Comparison of ENCODE assay signal across 18 mouse cellular contexts in the genomic region with DNA sequence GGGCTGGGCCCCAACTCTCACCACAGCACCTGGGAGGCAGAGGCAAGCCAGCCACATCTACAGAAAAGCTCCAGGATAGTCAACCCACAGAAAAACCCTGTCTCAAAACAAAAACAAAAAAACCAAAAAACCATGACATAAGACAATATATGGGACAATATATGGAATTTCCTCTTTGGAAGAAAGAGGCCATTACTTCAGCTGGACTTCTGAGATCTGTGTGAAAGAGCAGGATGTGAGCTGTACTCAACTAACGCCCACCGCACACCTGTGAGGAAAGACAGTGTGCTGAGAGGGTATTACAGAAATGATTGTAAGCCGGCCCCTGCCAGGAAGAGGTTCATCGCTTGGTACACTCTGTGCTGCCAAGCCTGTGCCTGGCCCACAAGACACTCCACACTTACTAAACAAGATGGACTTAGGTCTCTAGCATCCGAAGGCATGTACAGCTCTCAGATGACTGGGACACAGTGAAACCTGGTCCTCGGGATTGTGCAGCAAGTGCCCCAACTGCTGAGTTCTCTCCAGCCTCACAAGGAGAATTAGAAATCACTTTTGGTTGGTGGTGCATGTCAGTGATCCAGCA. TPM values are rescaled to one million over a fixed set of nuclear protein-coding genes. Genes with fewer than 3 reads are reported as not detected.
DNase-seq lines count a peak whose midpoint lies in the region; ATAC-seq and TF ChIP-seq lines count a peak whose summit lies in the region.
"Had no signal": no experiment of that assay in that cellular context is flagged by ENCODE, and none has a peak within 500 bp of the region (broad histone marks: within the 10 kb centered on the region; RNA-seq: fewer than 3 reads in every experiment).

No protein-coding gene starts in this region.

- DNase-seq in gastrocnemius, adult 2 months: peak; percentile 73
- no peak for DNase-seq in gastrocnemius, postnatal 10 days
- peak; percentile 61 for DNase-seq in liver, adult 2 months (ENCODE audit: extremely low read depth, low read depth, low spot score)
- DNase-seq in liver, postnatal 0 days: no peak
- DNase-seq in fat pad, adult 2 months (ENCODE audit: extremely low read depth, low read depth, low spot score): peak; percentile 96
- DNase-seq in thymus, postnatal 14 days: peak; percentile 67
- DNase-seq in embryo, embryonic 9.5 days (ENCODE audit: extremely low spot score): no peak
- no peak for DNase-seq in left cerebral cortex, adult 8-10 months (ENCODE audit: low spot score in 2 of 2)
- DNase-seq: adrenal gland, adult 2 months; cerebellum, adult 18-20 months; heart, adult 18-20 months; lung, adult 2 months had no signal

- no peaks in the 10 kb centered on the region for H3K9me3 ChIP-seq in liver, postnatal 0 days (ENCODE audit: low read length)
- H3K9me3 ChIP-seq: forebrain, embryonic 12.5 days; hindbrain, embryonic 15.5 days; limb, embryonic 13.5 days; midbrain, embryonic 13.5 days had no signal

- H3K4me2 ChIP-seq in liver, postnatal 0 days (ENCODE audit: low read depth, low read length): no peak overlapping the region
- H3K4me2 ChIP-seq: forebrain, embryonic 12.5 days; hindbrain, embryonic 15.5 days; limb, embryonic 13.5 days; midbrain, embryonic 13.5 days had no signal

- TF ChIP-seq CTCF in gastrocnemius, adult 2 months (IDR thresholded peaks at IDR 0.05): no peak
- TF ChIP-seq CTCF in liver, adult 2 months (IDR thresholded peaks at IDR 0.05; ENCODE audit: low read depth, low read length): no peak
- TF ChIP-seq CTCF in liver, postnatal 0 days (IDR thresholded peaks at IDR 0.05; ENCODE audit: low read depth): no peak

- H3K27me3 ChIP-seq in liver, adult 2 months (ENCODE audit: control insufficient read depth, insufficient read depth, low read length): no peaks in the 10 kb centered on the region
- H3K27me3 ChIP-seq in liver, postnatal 0 days (ENCODE audit: insufficient read depth, low read length): no peaks in the 10 kb centered on the region
- H3K27me3 ChIP-seq: forebrain, embryonic 12.5 days; hindbrain, embryonic 15.5 days; limb, embryonic 13.5 days; midbrain, embryonic 13.5 days had no signal

- H3K4me3 ChIP-seq in gastrocnemius, adult 2 months: no peak overlapping the region
- no peak overlapping the region for H3K4me3 ChIP-seq in liver, adult 2 months (ENCODE audit: insufficient read depth, low read depth, low read length)
- no peak overlapping the region for H3K4me3 ChIP-seq in liver, postnatal 0 days (ENCODE audit: low read depth, low read length)
- H3K4me3 ChIP-seq: forebrain, embryonic 12.5 days; hindbrain, embryonic 15.5 days; left cerebral cortex, adult 2 months; limb, embryonic 13.5 days; midbrain, embryonic 13.5 days; myocyte had no signal

- no peaks in the 10 kb centered on the region for H3K36me3 ChIP-seq in liver, adult 2 months (ENCODE audit: control insufficient read depth, insufficient read depth, low read length)
- no peaks in the 10 kb centered on the region for H3K36me3 ChIP-seq in liver, postnatal 0 days (replicated peaks; ENCODE audit: insufficient read depth, low read length)
- H3K36me3 ChIP-seq: forebrain, embryonic 12.5 days; hindbrain, embryonic 15.5 days; limb, embryonic 13.5 days; midbrain, embryonic 13.5 days had no signal

- intact Hi-C loops in gastrocnemius, adult 2 months (cut with DNase I): no loop called here

- TF ChIP-seq EP300 in liver, postnatal 0 days (IDR thresholded peaks at IDR 0.05; ENCODE audit: low read depth): no peak

- WGBS in liver, adult 2 months: 30% methylated on average over 6 of the region's 6 CpGs
- 77% methylated on average over 6 of the region's 6 CpGs for WGBS in liver, postnatal 0 days (ENCODE audit: insufficient replicate concordance)

- H3K9ac ChIP-seq in liver, adult 2 months (ENCODE audit: low read depth, low read length): no peak overlapping the region
- H3K9ac ChIP-seq in liver, postnatal 0 days (replicated peaks): no peak overlapping the region
- H3K9ac ChIP-seq: forebrain, embryonic 12.5 days; hindbrain, embryonic 15.5 days; limb, embryonic 13.5 days; midbrain, embryonic 13.5 days had no signal

- peaks cover 12% of the 10 kb centered on the region for H3K4me1 ChIP-seq in liver, adult 2 months (ENCODE audit: control insufficient read depth, insufficient read depth, low read length)
- peaks cover 34% of the 10 kb centered on the region for H3K4me1 ChIP-seq in liver, postnatal 0 days (ENCODE audit: insufficient read depth)

- no peaks in the 10 kb centered on the region for H3K79me2 ChIP-seq in liver, adult 2 months (ENCODE audit: control insufficient read depth, insufficient read depth, low read length)

- no peak for TF ChIP-seq POLR2A in liver, adult 2 months (IDR thresholded peaks at IDR 0.05; ENCODE audit: extremely low read depth, insufficient read depth, low read length)

- peak overlapping the region; percentile 94 for H3K27ac ChIP-seq in gastrocnemius, adult 2 months
- peak overlapping the region; percentile 52 for H3K27ac ChIP-seq in liver, adult 2 months (replicated peaks; ENCODE audit: insufficient read depth, low read depth, low read length)
- H3K27ac ChIP-seq in liver, postnatal 0 days (ENCODE audit: low read depth): no peak overlapping the region
- H3K27ac ChIP-seq: forebrain, embryonic 12.5 days; hindbrain, embryonic 15.5 days; left cerebral cortex, adult 2 months; limb, embryonic 13.5 days; midbrain, embryonic 13.5 days had no signal

- no peak for ATAC-seq in liver, postnatal 0 days
- ATAC-seq: midbrain, embryonic 13.5 days had no signal

RNA-seq across cellular contexts. Expression of a gene that starts 28.9 kb away (rescaled TPM):
- 1 to 10 TPM; 6.9 to 8.5 TPM for total RNA-seq in gastrocnemius, adult 2 months (2021)
- 1 to 10 TPM; 3.5 to 3.7 TPM for total RNA-seq in gastrocnemius, postnatal 10 days (2021)
- 2.6 and 4.3 TPM in 2 replicates for total RNA-seq in liver, adult 2 months (2014; rRNA removed)
- polyA plus RNA-seq in liver, adult 2 months (2012; rRNA removed): 1.7 and 2.0 TPM in 2 replicates
- polyA plus RNA-seq in liver, postnatal 0 days (2015; fragmentation: Nextera tagmentation; extraction: Ambion mirVana): 4.3 and 4.4 TPM in 2 replicates
- 1 to 10 TPM; 3.8 to 4.8 (median 3.9) TPM for total RNA-seq in left cerebral cortex, adult 8-10 months (2022)

RNA-seq across cellular contexts. Expression of a gene that starts 29.1 kb away (rescaled TPM):
- total RNA-seq in gastrocnemius, adult 2 months (2021): 10 to 100 TPM; 21.1 to 22.3 TPM
- 10 to 100 TPM; 36.8 to 43.3 TPM for total RNA-seq in gastrocnemius, postnatal 10 days (2021)
- 14.4 TPM in 2 replicates for total RNA-seq in liver, adult 2 months (2014; rRNA removed)
- 6.2 and 6.3 TPM in 2 replicates for polyA plus RNA-seq in liver, adult 2 months (2012; rRNA removed)
- 20.6 and 23.6 TPM in 2 replicates for polyA plus RNA-seq in liver, postnatal 0 days (2015; fragmentation: Nextera tagmentation; extraction: Ambion mirVana)
- total RNA-seq in left cerebral cortex, adult 8-10 months (2022): 10 to 100 TPM; 39.0 to 44.0 (median 39.5) TPM

Comparison
In these comparisons a context has a peak if more than half of its experiments do, and no peak if none do; other contexts are left out.
1. DNase-seq: peak in gastrocnemius, adult 2 months (single experiment), liver, adult 2 months (single experiment), fat pad, adult 2 months (single experiment) and thymus, postnatal 14 days (single experiment); none in gastrocnemius, postnatal 10 days (single experiment), liver, postnatal 0 days (single experiment), embryo, embryonic 9.5 days (single experiment) and left cerebral cortex, adult 8-10 months (0 of 2).